Mouse (Mus musculus): ENCODE data around the gene Hoxc9. TPM values are rescaled to one million over a fixed set of nuclear protein-coding genes. Genes with fewer than 3 reads are reported as not detected.

The Hoxc9 gene
- polyA plus RNA-seq, 1 experiment from 2014 or later, result not detected

DNA sequence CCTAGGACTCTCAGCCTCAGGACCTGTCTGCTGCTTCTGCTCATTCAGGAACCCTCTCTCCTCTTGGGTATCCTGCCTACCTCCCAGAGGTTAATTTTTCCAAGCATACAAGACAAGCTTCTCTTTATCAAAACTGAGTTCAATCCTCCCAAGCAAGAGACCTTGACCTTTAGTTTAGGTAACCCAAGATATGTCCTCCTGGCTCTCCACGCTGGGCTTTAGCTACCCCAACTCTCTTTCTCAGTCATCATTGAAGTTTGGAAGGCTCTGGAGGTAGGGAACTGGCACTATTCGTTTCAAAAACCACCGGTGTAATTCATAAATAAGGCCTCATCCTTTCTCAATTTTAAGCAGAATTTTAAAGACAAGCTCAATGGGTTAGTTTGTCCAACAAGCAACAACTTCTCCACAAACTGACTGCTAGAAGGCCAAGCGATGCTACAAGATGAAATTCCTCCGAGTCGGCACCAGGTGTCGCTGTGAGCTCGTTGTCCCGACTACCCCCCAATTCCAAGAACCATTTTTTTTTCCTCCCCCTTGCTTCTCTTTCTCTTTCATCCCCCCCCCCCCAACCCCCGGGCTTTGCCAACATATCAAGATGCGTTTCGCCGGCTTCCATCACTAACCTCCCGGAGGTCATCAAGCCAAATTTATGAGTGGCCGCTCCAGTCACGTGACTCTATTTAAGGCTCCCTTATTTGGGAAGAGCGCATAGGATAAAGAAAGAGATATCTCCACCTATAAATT is 37.2 kb downstream of the Hoxc9 start:
- 0 out of 2 replicates have a peak, but pooled peaks cover 4% of the 10 kb centered on the region for H3K27me3 ChIP-seq (ENCODE audit: control insufficient read depth, insufficient read depth, low read length)
- H3K4me1 ChIP-seq (replicated peaks; ENCODE audit: control insufficient read depth, insufficient read depth), result no peaks in the 10 kb centered on the region
- H3K9ac ChIP-seq (ENCODE audit: low read length), result peak overlapping the region; percentile 75; the same call in 1 of the 2 replicates
- peak overlapping the region; percentile 70 for H3K4me2 ChIP-seq (replicated peaks; ENCODE audit: low read depth)
- WGBS, result 7% methylated on average over 17 of the region's 17 CpGs
- peak overlapping the region; percentile 54 for H3K4me3 ChIP-seq (ENCODE audit: low read depth, low read length)
- ATAC-seq (ENCODE audit: low FRiP score, low TSS enrichment) (no peak), DNase-seq (ENCODE audit: low spot score) (peak; percentile 65)
- no peak for TF ChIP-seq EP300 (optimal IDR thresholded peaks at IDR 0.05)
- TF ChIP-seq CTCF (IDR thresholded peaks at IDR 0.05; ENCODE audit: low read depth), result peak; percentile 85
- H3K9me3 ChIP-seq (ENCODE audit: control insufficient read depth, low read length), result no peaks in the 10 kb centered on the region
- H3K36me3 ChIP-seq (ENCODE audit: control insufficient read depth, insufficient read depth, low read length), result no peaks in the 10 kb centered on the region
- H3K27ac ChIP-seq (replicated peaks), result peak overlapping the region; percentile 90; the same call in 1 of the 2 replicates

DNA sequence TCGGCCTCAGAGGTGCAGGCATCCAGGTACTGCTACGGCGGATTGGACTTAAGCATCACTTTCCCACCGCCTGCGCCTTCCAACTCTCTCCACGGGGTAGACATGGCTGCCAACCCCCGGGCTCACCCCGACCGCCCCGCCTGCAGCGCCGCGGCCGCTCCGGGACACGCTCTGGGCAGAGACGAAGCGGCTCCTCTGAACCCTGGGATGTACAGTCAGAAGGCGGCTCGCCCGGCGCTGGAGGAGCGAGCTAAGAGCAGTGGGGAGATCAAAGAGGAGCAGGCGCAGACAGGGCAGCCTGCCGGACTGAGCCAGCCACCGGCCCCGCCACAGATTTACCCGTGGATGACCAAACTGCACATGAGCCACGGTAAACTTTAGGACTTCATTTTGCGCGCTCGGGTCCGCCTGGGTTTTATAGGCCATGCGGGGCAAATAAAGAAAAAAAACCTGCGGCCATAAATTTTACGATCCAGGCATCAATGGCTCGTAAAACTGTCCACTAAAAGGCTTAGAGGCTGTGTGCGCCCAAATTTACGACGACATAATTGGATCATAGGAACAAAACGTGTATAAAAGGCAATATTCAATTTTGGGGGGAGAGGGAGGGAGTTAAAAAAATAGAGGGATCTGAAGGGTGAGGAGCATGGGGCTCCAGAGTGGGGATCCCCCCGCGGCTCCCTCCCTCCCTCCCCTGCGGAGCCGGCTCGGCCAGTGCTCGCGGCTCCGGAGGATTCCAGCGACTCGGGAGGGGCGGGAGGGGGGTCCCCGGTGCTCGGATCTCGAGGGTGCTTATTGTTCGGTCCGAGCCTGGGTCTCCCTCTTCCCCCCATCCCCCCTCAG is 38.1 kb downstream of the Hoxc9 start:
- peak; percentile 62; the same call in 1 of the 2 replicates for ATAC-seq (ENCODE audit: low FRiP score, low TSS enrichment)
- TF ChIP-seq EP300 (optimal IDR thresholded peaks at IDR 0.05), result no peak
- TF ChIP-seq CTCF (IDR thresholded peaks at IDR 0.05; ENCODE audit: low read depth), result no peak
- Histone ChIP-seq H3K27ac (replicated peaks) (peak overlapping the region; percentile 90), H3K4me2 (replicated peaks; ENCODE audit: low read depth) (peak overlapping the region; percentile 70), H3K9me3 (ENCODE audit: control insufficient read depth, low read length) (no peaks in the 10 kb centered on the region), H3K36me3 (ENCODE audit: control insufficient read depth, insufficient read depth, low read length) (no peaks in the 10 kb centered on the region), H3K9ac (ENCODE audit: low read length) (peak overlapping the region; percentile 75), H3K4me3 (ENCODE audit: low read depth, low read length) (peak overlapping the region; percentile 54), H3K27me3 (ENCODE audit: control insufficient read depth, insufficient read depth, low read length) (0 out of 2 replicates have a peak, but pooled peaks cover 4% of the 10 kb centered on the region), H3K4me1 (replicated peaks; ENCODE audit: control insufficient read depth, insufficient read depth) (no peaks in the 10 kb centered on the region)
- WGBS, result under 1% methylated on average over 51 of the region's 57 CpGs
- no peak for DNase-seq (ENCODE audit: low spot score)

DNA sequence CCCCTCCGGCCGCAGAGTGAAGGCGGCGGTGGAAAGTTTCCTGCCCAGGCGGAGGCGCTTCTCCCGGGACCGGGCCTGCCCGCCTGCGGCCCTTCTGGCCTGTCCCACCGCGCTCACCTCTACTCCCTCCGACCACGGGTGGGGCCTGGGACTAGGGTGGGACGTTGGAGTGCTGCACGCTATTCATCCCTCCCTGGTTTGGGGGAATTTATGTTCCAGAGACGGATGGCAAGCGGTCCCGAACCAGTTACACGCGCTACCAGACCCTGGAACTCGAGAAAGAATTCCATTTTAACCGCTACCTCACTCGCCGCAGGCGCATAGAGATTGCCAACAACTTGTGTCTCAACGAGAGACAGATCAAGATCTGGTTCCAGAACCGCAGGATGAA is 38.8 kb downstream of the Hoxc9 start:
- no peaks in the 10 kb centered on the region for H3K4me1 ChIP-seq (replicated peaks; ENCODE audit: control insufficient read depth, insufficient read depth)
- 0 out of 2 replicates have a peak, but pooled peaks cover 2% of the 10 kb centered on the region for H3K27me3 ChIP-seq (ENCODE audit: control insufficient read depth, insufficient read depth, low read length)
- no peaks in the 10 kb centered on the region for H3K36me3 ChIP-seq (ENCODE audit: control insufficient read depth, insufficient read depth, low read length)
- ATAC-seq (ENCODE audit: low FRiP score, low TSS enrichment) (peak; percentile 41; the same call in 1 of the 2 replicates), DNase-seq (ENCODE audit: low spot score) (no peak)
- peak overlapping the region; percentile 54 for H3K4me3 ChIP-seq (ENCODE audit: low read depth, low read length)
- H3K4me2 ChIP-seq (replicated peaks; ENCODE audit: low read depth), result peak overlapping the region; percentile 70
- H3K9me3 ChIP-seq (ENCODE audit: control insufficient read depth, low read length), result no peaks in the 10 kb centered on the region
- no peak for TF ChIP-seq EP300 (optimal IDR thresholded peaks at IDR 0.05)
- no peak for TF ChIP-seq CTCF (IDR thresholded peaks at IDR 0.05; ENCODE audit: low read depth)
- 6% methylated on average over 22 of the region's 28 CpGs for WGBS
- peak overlapping the region; percentile 90 for H3K27ac ChIP-seq (replicated peaks)
- H3K9ac ChIP-seq (ENCODE audit: low read length), result peak overlapping the region; percentile 75

DNA sequence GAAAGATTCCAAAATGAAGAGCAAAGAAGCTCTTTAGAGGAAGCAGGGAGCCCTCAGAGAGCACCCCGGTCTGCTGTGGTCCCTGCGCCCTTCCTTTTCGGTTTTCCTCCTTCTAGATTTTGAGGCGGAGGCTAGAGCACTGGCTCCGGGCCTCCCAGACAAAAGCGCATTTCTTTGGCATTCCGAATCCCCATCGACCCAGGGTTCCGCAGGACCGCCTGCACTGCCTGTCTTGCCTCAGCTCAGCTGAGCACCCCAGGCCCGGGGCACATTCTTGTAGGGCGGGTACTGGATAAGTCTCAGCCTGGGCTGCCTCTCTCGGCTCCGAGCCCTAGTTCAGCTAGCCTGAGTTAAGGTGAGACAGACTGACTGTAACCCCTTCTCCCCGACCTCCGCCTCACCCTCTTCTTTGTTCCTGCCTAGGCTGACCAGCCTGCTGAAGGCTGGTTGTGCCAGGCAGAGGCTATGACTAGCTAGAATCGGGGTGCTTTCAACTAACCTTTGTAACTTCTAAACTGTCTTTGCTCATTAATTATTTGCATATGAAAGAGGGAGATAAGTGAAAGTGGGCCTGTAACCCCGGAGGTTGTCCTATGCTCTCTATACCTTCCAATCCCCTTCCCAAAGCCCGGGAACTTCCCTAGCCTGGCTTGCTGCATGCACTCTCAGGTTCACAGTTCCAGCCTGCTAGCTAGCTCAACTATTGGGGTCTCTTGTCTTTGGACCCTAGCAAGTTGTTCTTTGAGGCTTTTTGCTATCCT is 39.3 kb downstream of the Hoxc9 start:
- peak overlapping the region; percentile 54 for H3K4me3 ChIP-seq (ENCODE audit: low read depth, low read length)
- DNase-seq (ENCODE audit: low spot score), result no peak
- WGBS, result 21% methylated on average over 19 of the region's 19 CpGs
- H3K4me2 ChIP-seq (replicated peaks; ENCODE audit: low read depth), result peak overlapping the region; percentile 70
- no peaks in the 10 kb centered on the region for H3K27me3 ChIP-seq (ENCODE audit: control insufficient read depth, insufficient read depth, low read length)
- no peaks in the 10 kb centered on the region for H3K9me3 ChIP-seq (ENCODE audit: control insufficient read depth, low read length)
- H3K27ac ChIP-seq (replicated peaks), result peak overlapping the region; percentile 90
- 0 out of 2 replicates have a peak, but pooled peaks have one; percentile 30 for ATAC-seq (ENCODE audit: low FRiP score, low TSS enrichment)
- peak overlapping the region; percentile 75 for H3K9ac ChIP-seq (ENCODE audit: low read length)
- TF ChIP-seq EP300 (optimal IDR thresholded peaks at IDR 0.05) (no peak), CTCF (IDR thresholded peaks at IDR 0.05; ENCODE audit: low read depth) (no peak)
- no peaks in the 10 kb centered on the region for H3K36me3 ChIP-seq (ENCODE audit: control insufficient read depth, insufficient read depth, low read length)
- no peaks in the 10 kb centered on the region for H3K4me1 ChIP-seq (replicated peaks; ENCODE audit: control insufficient read depth, insufficient read depth)

DNA sequence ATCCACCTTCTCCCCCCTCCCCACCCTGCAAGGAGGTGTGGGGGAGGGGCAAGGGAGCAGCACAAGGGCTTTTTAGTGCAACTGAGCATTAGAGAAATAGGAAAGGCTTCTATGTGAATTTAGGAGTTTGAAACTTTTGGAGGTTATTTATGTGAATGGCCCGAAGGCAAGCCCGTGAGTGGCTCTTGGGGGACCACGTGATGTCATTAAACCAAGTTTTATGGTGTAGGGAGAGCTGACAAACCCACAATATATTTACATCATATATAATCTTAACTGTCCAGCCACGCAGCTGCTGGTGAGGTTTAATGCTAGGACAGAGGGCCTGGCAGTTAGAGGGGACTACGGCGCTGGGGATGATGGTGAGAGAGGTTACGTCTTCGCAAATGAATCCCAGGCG is 42.4 kb downstream of the Hoxc9 start, which contains the start of gene Hoxc4:
Hoxc4 (plus strand) TSS at position 299 of the 400 bp plus-strand sequence.
- H3K9ac ChIP-seq (ENCODE audit: low read length), result no peak within 1 kb of the TSS
- TF ChIP-seq EP300 (optimal IDR thresholded peaks at IDR 0.05) (no peak), CTCF (IDR thresholded peaks at IDR 0.05; ENCODE audit: low read depth) (no peak)
- no peaks in the 10 kb centered on the region for H3K9me3 ChIP-seq (ENCODE audit: control insufficient read depth, low read length)
- H3K27me3 ChIP-seq (ENCODE audit: control insufficient read depth, insufficient read depth, low read length), result no peaks in the 10 kb centered on the region
- 56% methylated on average over 9 of the region's 9 CpGs for WGBS
- ATAC-seq (ENCODE audit: low FRiP score, low TSS enrichment), result no peak
- H3K27ac ChIP-seq (replicated peaks), result no peak within 1 kb of the TSS
- H3K4me1 ChIP-seq (replicated peaks; ENCODE audit: control insufficient read depth, insufficient read depth), result no peaks in the 10 kb centered on the region
- no peaks in the 10 kb centered on the region for H3K36me3 ChIP-seq (ENCODE audit: control insufficient read depth, insufficient read depth, low read length)
- no peak within 1 kb of the TSS for H3K4me3 ChIP-seq (ENCODE audit: low read depth, low read length)
- no peak for DNase-seq (ENCODE audit: low spot score)
- no peak within 1 kb of the TSS for H3K4me2 ChIP-seq (replicated peaks; ENCODE audit: low read depth)

Measured in stomach, postnatal 0 days (tissue).